Mouse (Mus musculus) hindbrain, postnatal 0 days (tissue): Measurements from ENCODE around the gene Mvb12b. TPM values are rescaled to one million over a fixed set of nuclear protein-coding genes. Genes with fewer than 3 reads are reported as not detected.

Source experiments
- ATAC-seq: fragments of 200-750 bp; cut with Nextera tagmentation; 2 replicates; pipeline ENCODE4 v1.8.0; 2017; ENCODE audit warnings: mild to moderate bottlenecking, moderate TSS enrichment, moderate library complexity
- DNase-seq: peaks from one replicate; pipeline ENCODE4 v3.0.0-alpha.2; 2015; ENCODE audit warnings: low spot score
- H3K27ac ChIP-seq: fragments of 300-500 bp; sonication (generic); 2 replicates; pipeline ENCODE4 v1.5.1; 2014; ENCODE audit warnings: mild to moderate bottlenecking
- H3K27me3 ChIP-seq: fragments of 300-500 bp; sonication (generic); 2 replicates; pipeline ENCODE4 v1.6.1; 2014; ENCODE audit warnings: low read length, mixed read lengths; ENCODE audit not compliant: insufficient read depth
- H3K36me3 ChIP-seq: fragments of 300-500 bp; sonication (generic); 2 replicates; pipeline ENCODE4 v1.6.1; 2014; ENCODE audit warnings: low read length, mixed read lengths; ENCODE audit not compliant: insufficient read depth
- H3K4me1 ChIP-seq: fragments of 300-500 bp; sonication (generic); 2 replicates; pipeline ENCODE4 v1.6.1; 2014; ENCODE audit warnings: antibody characterized with exemption, low read length, mixed read lengths; ENCODE audit not compliant: insufficient read depth
- H3K4me2 ChIP-seq: fragments of 300-500 bp; sonication (generic); 2 replicates; pipeline ENCODE4 v1.6.1; 2014; ENCODE audit warnings: low read depth, mild to moderate bottlenecking, low read length, moderate library complexity, mixed read lengths
- H3K4me3 ChIP-seq: fragments of 300-500 bp; sonication (generic); 2 replicates; pipeline ENCODE4 v1.5.1; 2014; ENCODE audit warnings: low read length
- H3K9ac ChIP-seq: fragments of 300-500 bp; sonication (generic); replicated peaks from 2 replicates; pipeline ENCODE4 v1.6.1; 2014; ENCODE audit warnings: mild to moderate bottlenecking, low read length, moderate library complexity, mixed read lengths
- H3K9me3 ChIP-seq: fragments of 300-500 bp; sonication (generic); 2 replicates; pipeline ENCODE4 v1.6.1; 2016; ENCODE audit warnings: low read length, mixed read lengths
- CTCF ChIP-seq: IDR thresholded peaks from 2 replicates; pipeline ENCODE4 v1.5.1; 2016; ENCODE audit warnings: antibody characterized with exemption, control low read depth, low read depth
- WGBS: fragments of 180-500 bp; shearing (Covaris S2); extraction: QIAGEN DNeasy Blood & Tissue Kit; methylation state at CpG from one replicate; pipeline ENCODE4 v1.1.7; 2014; 5-methylcytosine and 5-hydroxymethylcytosine counted together
- polyA plus RNA-seq: library from polyadenylated mRNA; unstranded; fragments of >200 nt; fragmentation: Nextera tagmentation; extraction: Ambion mirVana; gene quantifications from 2 replicates; pipeline ENCODE4 v1.2.1, GENCODE M21; 2015
- total RNA-seq: library from RNA; depleted of rRNA; stranded (reverse); fragments of >200 nt; gene quantifications from 2 replicates; pipeline ENCODE4 v1.2.3, GENCODE M21; 2014

Gene Mvb12b
- total and polyA plus RNA-seq, 2 experiments from 2014 or later: 64.1 to 134 TPM

- H3K9me3 ChIP-seq: no peaks in the 10 kb centered on the region
- peaks cover 10% of the 10 kb centered on the region for H3K4me1 ChIP-seq
- no peak overlapping the region for H3K4me3 ChIP-seq
- DNase-seq (peak; percentile 20), ATAC-seq (0 out of 2 replicates have a peak, but pooled peaks have one; percentile 7)
- no peak overlapping the region for H3K9ac ChIP-seq
- WGBS: 67% methylated on average over 11 of the region's 11 CpGs
- H3K36me3 ChIP-seq: peaks cover 5% of the 10 kb centered on the region; the same call in 1 of the 2 replicates
- TF ChIP-seq CTCF: no peak
- H3K27me3 ChIP-seq: no peaks in the 10 kb centered on the region
- H3K27ac ChIP-seq: no peak overlapping the region
- no peak overlapping the region for H3K4me2 ChIP-seq
Observed at GRCm38 (mm10) chr2:33853011-33853976, 34.5 kb downstream of the Mvb12b start.

- no peak overlapping the region for H3K4me2 ChIP-seq
- no peak for TF ChIP-seq CTCF
- no peak for DNase-seq
- H3K36me3 ChIP-seq: no peaks in the 10 kb centered on the region
- H3K27ac ChIP-seq: 0 out of 2 replicates have a peak overlapping the region, but pooled peaks have one; percentile 32
- no peak overlapping the region for H3K4me3 ChIP-seq
- H3K4me1 ChIP-seq: peaks cover 18% of the 10 kb centered on the region; the same call in 1 of the 2 replicates
- peak; percentile 32; the same call in 1 of the 2 replicates for ATAC-seq
- H3K9me3 ChIP-seq: no peaks in the 10 kb centered on the region
- 67% methylated on average over 11 of the region's 11 CpGs for WGBS
- no peaks in the 10 kb centered on the region for H3K27me3 ChIP-seq
- H3K9ac ChIP-seq: 0 out of 2 replicates have a peak overlapping the region, but pooled peaks have one; percentile 28
Observed at GRCm38 (mm10) chr2:33847196-33847834, 40.4 kb downstream of the Mvb12b start.

- WGBS: 51% methylated on average over 4 of the region's 4 CpGs
- Histone ChIP-seq H3K27ac (0 out of 2 replicates have a peak overlapping the region, but pooled peaks have one; percentile 20), H3K4me2 (no peak overlapping the region), H3K4me3 (no peak overlapping the region), H3K36me3 (no peaks in the 10 kb centered on the region), H3K27me3 (no peaks in the 10 kb centered on the region), H3K4me1 (peaks cover 18% of the 10 kb centered on the region; the same call in 1 of the 2 replicates), H3K9me3 (no peaks in the 10 kb centered on the region), H3K9ac (peak overlapping the region; percentile 28; the same call in 1 of the 2 replicates)
- no peak for TF ChIP-seq CTCF
- no peak for DNase-seq
- no peak for ATAC-seq
Observed at GRCm38 (mm10) chr2:33846635-33847034, 41.1 kb downstream of the Mvb12b start.

- H3K9me3 ChIP-seq: no peaks in the 10 kb centered on the region
- 86% methylated on average over 2 of the region's 2 CpGs for WGBS
Observed at GRCm38 (mm10) chr2:33843642-33844041, 44.1 kb downstream of the Mvb12b start.

GRCm38 (mm10) chr2:33842983-33843577, 44.7 kb downstream of the Mvb12b start:
- no peak overlapping the region for H3K27ac ChIP-seq
- WGBS: 91% methylated on average over 2 of the region's 2 CpGs
- no peak overlapping the region for H3K4me2 ChIP-seq
- H3K9ac ChIP-seq: no peak overlapping the region
- no peak overlapping the region for H3K4me3 ChIP-seq
- peaks cover 24% of the 10 kb centered on the region for H3K4me1 ChIP-seq
- ATAC-seq: no peak
- no peaks in the 10 kb centered on the region for H3K9me3 ChIP-seq
- no peaks in the 10 kb centered on the region for H3K27me3 ChIP-seq
- no peak for TF ChIP-seq CTCF
- DNase-seq: no peak
- H3K36me3 ChIP-seq: no peaks in the 10 kb centered on the region

More at GRCm38 (mm10) chr2:33843642-33844041, 44.1 kb downstream of the Mvb12b start:
- no peak for TF ChIP-seq CTCF
- peaks cover 28% of the 10 kb centered on the region for H3K4me1 ChIP-seq
- no peak overlapping the region for H3K27ac ChIP-seq
- no peaks in the 10 kb centered on the region for H3K36me3 ChIP-seq
- no peak for DNase-seq
- H3K4me3 ChIP-seq: no peak overlapping the region
- H3K9ac ChIP-seq: no peak overlapping the region
- no peak overlapping the region for H3K4me2 ChIP-seq
- no peak for ATAC-seq
- no peaks in the 10 kb centered on the region for H3K27me3 ChIP-seq

GRCm38 (mm10) chr2:33841980-33842379, 45.8 kb downstream of the Mvb12b start:
- Histone ChIP-seq H3K4me1 (peaks cover 16% of the 10 kb centered on the region; the same call in 1 of the 2 replicates), H3K4me3 (no peak overlapping the region), H3K27ac (no peak overlapping the region), H3K9me3 (no peaks in the 10 kb centered on the region), H3K9ac (no peak overlapping the region), H3K4me2 (no peak overlapping the region), H3K36me3 (no peaks in the 10 kb centered on the region), H3K27me3 (no peaks in the 10 kb centered on the region)
- DNase-seq (no peak), ATAC-seq (no peak)
- 68% methylated on average over 4 of the region's 4 CpGs for WGBS
- no peak for TF ChIP-seq CTCF
